Mouse (Mus musculus): ENCODE results near the gene Ccdc173. TPM values are rescaled to one million over a fixed set of nuclear protein-coding genes. Genes with fewer than 3 reads are reported as not detected.
A peak's percentile ranks its signal among the peaks of the same experiment; 100 is the strongest.

Ccdc173 gene
- 3.0 and 4.0 TPM in 2 replicates for polyA plus RNA-seq (2016; fragmentation: Nextera tagmentation; extraction: Ambion mirVana)

- Histone ChIP-seq H3K27ac (peak within 1 kb of the TSS; percentile 93), H3K27me3 (ENCODE audit: insufficient read depth, poor library complexity, severe bottlenecking) (no peaks in the 10 kb centered on the region), H3K36me3 (peaks cover 50% of the 10 kb centered on the region), H3K4me3 (peak within 1 kb of the TSS; percentile 83), H3K4me1 (replicated peaks) (peaks cover 16% of the 10 kb centered on the region), H3K9me3 (no peaks in the 10 kb centered on the region)
- WGBS = 2% methylated on average over 48 of the region's 48 CpGs
- DNase-seq (ENCODE audit: low spot score) = peak; percentile 98
Observed at GRCm38 (mm10) chr2:69789429-69790069, at the start of gene Ccdc173, which contains the start of gene Phospho2. Gene Ccdc173, minus strand, starts transcription at chr2:69789575. Gene Phospho2, plus strand, starts transcription at chr2:69789623.

- DNase-seq (ENCODE audit: low spot score) = no peak
- Histone ChIP-seq H3K27ac (no peak overlapping the region), H3K9me3 (no peaks in the 10 kb centered on the region), H3K4me3 (no peak overlapping the region), H3K4me1 (replicated peaks) (no peaks in the 10 kb centered on the region), H3K27me3 (ENCODE audit: insufficient read depth, poor library complexity, severe bottlenecking) (no peaks in the 10 kb centered on the region), H3K36me3 (peaks cover 33% of the 10 kb centered on the region)
Observed at GRCm38 (mm10) chr2:69838707-69839106, 49.3 kb upstream of the Ccdc173 start.

- H3K27me3 ChIP-seq (ENCODE audit: insufficient read depth, poor library complexity, severe bottlenecking) = no peaks in the 10 kb centered on the region
- peaks cover 40% of the 10 kb centered on the region for H3K36me3 ChIP-seq
- no peak overlapping the region for H3K27ac ChIP-seq
- 39% methylated on average over 3 of the region's 3 CpGs for WGBS
- H3K4me1 ChIP-seq (replicated peaks) = no peaks in the 10 kb centered on the region
- no peak for DNase-seq (ENCODE audit: low spot score)
- H3K4me3 ChIP-seq = no peak overlapping the region
- no peaks in the 10 kb centered on the region for H3K9me3 ChIP-seq
Observed at GRCm38 (mm10) chr2:69837996-69838395, 48.6 kb upstream of the Ccdc173 start.

- Histone ChIP-seq H3K4me3 (no peak overlapping the region), H3K4me1 (replicated peaks) (no peaks in the 10 kb centered on the region), H3K27ac (no peak overlapping the region), H3K36me3 (peaks cover 46% of the 10 kb centered on the region), H3K27me3 (ENCODE audit: insufficient read depth, poor library complexity, severe bottlenecking) (no peaks in the 10 kb centered on the region), H3K9me3 (no peaks in the 10 kb centered on the region)
- no peak for DNase-seq (ENCODE audit: low spot score)
- WGBS = 71% methylated on average over 7 of the region's 7 CpGs
Observed at GRCm38 (mm10) chr2:69837244-69837967, 48.0 kb upstream of the Ccdc173 start.

GRCm38 (mm10) chr2:69830116-69830515 is 40.7 kb upstream of the Ccdc173 start:
- WGBS = 89% methylated on average over 8 of the region's 8 CpGs
- Histone ChIP-seq H3K27me3 (ENCODE audit: insufficient read depth, poor library complexity, severe bottlenecking) (no peaks in the 10 kb centered on the region), H3K9me3 (no peaks in the 10 kb centered on the region), H3K4me1 (replicated peaks) (peaks cover 14% of the 10 kb centered on the region), H3K27ac (no peak overlapping the region), H3K36me3 (peaks cover 70% of the 10 kb centered on the region), H3K4me3 (no peak overlapping the region)
- DNase-seq (ENCODE audit: low spot score) = no peak

GRCm38 (mm10) chr2:69829680-69830079 is 40.3 kb upstream of the Ccdc173 start:
- Histone ChIP-seq H3K9me3 (no peaks in the 10 kb centered on the region), H3K27ac (no peak overlapping the region), H3K4me1 (replicated peaks) (peaks cover 14% of the 10 kb centered on the region), H3K4me3 (no peak overlapping the region), H3K36me3 (peaks cover 68% of the 10 kb centered on the region), H3K27me3 (ENCODE audit: insufficient read depth, poor library complexity, severe bottlenecking) (no peaks in the 10 kb centered on the region)
- 95% methylated on average over 2 of the region's 2 CpGs for WGBS
- no peak for DNase-seq (ENCODE audit: low spot score)

GRCm38 (mm10) chr2:69828031-69828430 is 38.7 kb upstream of the Ccdc173 start:
- WGBS = 58% methylated on average over 7 of the region's 7 CpGs
- H3K36me3 ChIP-seq = peaks cover 58% of the 10 kb centered on the region
- no peak for DNase-seq (ENCODE audit: low spot score)

GRCm38 (mm10) chr2:69826380-69826779 is 37.0 kb upstream of the Ccdc173 start:
- Histone ChIP-seq H3K27ac (peak overlapping the region; percentile 67), H3K4me1 (replicated peaks) (peaks cover 37% of the 10 kb centered on the region), H3K36me3 (peaks cover 44% of the 10 kb centered on the region), H3K27me3 (ENCODE audit: insufficient read depth, poor library complexity, severe bottlenecking) (no peaks in the 10 kb centered on the region), H3K9me3 (no peaks in the 10 kb centered on the region), H3K4me3 (no peak overlapping the region)
- WGBS = 45% methylated on average over 2 of the region's 2 CpGs
- DNase-seq (ENCODE audit: low spot score) = no peak

More at GRCm38 (mm10) chr2:69828031-69828430, 38.7 kb upstream of the Ccdc173 start:
- Histone ChIP-seq H3K27ac (peak overlapping the region; percentile 40; the same call in 1 of the 2 replicates), H3K4me3 (no peak overlapping the region), H3K4me1 (replicated peaks) (peaks cover 23% of the 10 kb centered on the region), H3K27me3 (ENCODE audit: insufficient read depth, poor library complexity, severe bottlenecking) (no peaks in the 10 kb centered on the region), H3K9me3 (no peaks in the 10 kb centered on the region)

- Histone ChIP-seq H3K4me1 (replicated peaks) (peaks cover 37% of the 10 kb centered on the region), H3K27ac (peak overlapping the region; percentile 50), H3K27me3 (ENCODE audit: insufficient read depth, poor library complexity, severe bottlenecking) (no peaks in the 10 kb centered on the region), H3K36me3 (peaks cover 39% of the 10 kb centered on the region), H3K9me3 (no peaks in the 10 kb centered on the region), H3K4me3 (no peak overlapping the region)
- no peak for DNase-seq (ENCODE audit: low spot score)
- WGBS = 82% methylated on average over 10 of the region's 10 CpGs
Observed at GRCm38 (mm10) chr2:69825898-69826297, 36.5 kb upstream of the Ccdc173 start.

GRCm38 (mm10) chr2:69823129-69823677 is 33.8 kb upstream of the Ccdc173 start:
- peak; percentile 72 for DNase-seq (ENCODE audit: low spot score)
- 2% methylated on average over 45 of the region's 45 CpGs for WGBS
- Histone ChIP-seq H3K36me3 (peaks cover 16% of the 10 kb centered on the region; the same call in 1 of the 2 replicates), H3K4me1 (replicated peaks) (peaks cover 36% of the 10 kb centered on the region), H3K4me3 (peak overlapping the region; percentile 87), H3K9me3 (no peaks in the 10 kb centered on the region), H3K27me3 (ENCODE audit: insufficient read depth, poor library complexity, severe bottlenecking) (no peaks in the 10 kb centered on the region), H3K27ac (peak overlapping the region; percentile 98)

- H3K27ac ChIP-seq = peak overlapping the region; percentile 98
Observed at GRCm38 (mm10) chr2:69822361-69823128, 33.2 kb upstream of the Ccdc173 start.

GRCm38 (mm10) chr2:69821711-69822110 is 32.3 kb upstream of the Ccdc173 start, which contains the start of gene Klhl23:
Gene Klhl23, plus strand, starts transcription at chr2:69821944.
- Histone ChIP-seq H3K27ac (peak within 1 kb of the TSS; percentile 98), H3K4me3 (peak within 1 kb of the TSS; percentile 87), H3K4me1 (replicated peaks) (peaks cover 33% of the 10 kb centered on the region), H3K27me3 (ENCODE audit: insufficient read depth, poor library complexity, severe bottlenecking) (no peaks in the 10 kb centered on the region), H3K9me3 (no peaks in the 10 kb centered on the region), H3K36me3 (peaks cover 12% of the 10 kb centered on the region; the same call in 1 of the 2 replicates)
- no peak for DNase-seq (ENCODE audit: low spot score)
- WGBS = 31% methylated on average over 8 of the region's 8 CpGs

More at GRCm38 (mm10) chr2:69822361-69823128, 33.2 kb upstream of the Ccdc173 start:
- Histone ChIP-seq H3K4me3 (peak overlapping the region; percentile 87), H3K27me3 (ENCODE audit: insufficient read depth, poor library complexity, severe bottlenecking) (no peaks in the 10 kb centered on the region), H3K36me3 (peaks cover 13% of the 10 kb centered on the region; the same call in 1 of the 2 replicates), H3K9me3 (no peaks in the 10 kb centered on the region), H3K4me1 (replicated peaks) (peaks cover 33% of the 10 kb centered on the region)
- DNase-seq (ENCODE audit: low spot score) = peak; percentile 78
- WGBS = under 1% methylated on average over 80 of the region's 80 CpGs
